Mouse (Mus musculus) heart, embryonic 15.5 days (tissue): ENCODE results near the gene Mettl11b. TPM values are rescaled to one million over a fixed set of nuclear protein-coding genes. Genes with fewer than 3 reads are reported as not detected.

Experiments
- polyA plus RNA-seq: library from polyadenylated mRNA; unstranded; fragments of >200 nt; fragmentation: Nextera tagmentation; extraction: Ambion mirVana; gene quantifications from 2 replicates; pipeline ENCODE4 v1.2.1, GENCODE M21; 2015

The Mettl11b gene
- polyA plus RNA-seq, 1 experiment from 2014 or later = 0.06 TPM

Other genes with a start within 250 kb of the Mettl11b start
- 18.5 and 19.6 TPM in 2 replicates for gene Kifap3, start 54.4 kb upstream of the Mettl11b start, polyA plus RNA-seq
- 9.6 and 11.5 TPM in 2 replicates for gene Scyl3, start 203.9 kb upstream of the Mettl11b start, polyA plus RNA-seq